Mouse (Mus musculus): ENCODE data around the gene 5730596B20Rik.

- no peak for TF ChIP-seq CTCF (IDR thresholded peaks at IDR 0.05; ENCODE audit: control insufficient read depth, insufficient read depth, insufficient read length)
- no peak for TF ChIP-seq MAX (IDR thresholded peaks at IDR 0.05)
- TF ChIP-seq MYOD1 (IDR thresholded peaks at IDR 0.05; ENCODE audit: control insufficient read depth, insufficient read length, low read depth): no peak
- TF ChIP-seq MYOG (IDR thresholded peaks at IDR 0.05; ENCODE audit: control insufficient read depth, extremely low read depth, insufficient read length): no peak
These were observed 27.9 kb downstream of the 5730596B20Rik start for GRCm38 (mm10) chr6:52205221-52205620.
